Mouse (Mus musculus) liver, adult 2 months (tissue): Measurements from ENCODE around the gene Stam2. TPM values are rescaled to one million over a fixed set of nuclear protein-coding genes. Genes with fewer than 3 reads are reported as not detected.

Experiments
- DNase-seq: peaks from one replicate; pipeline ENCODE4 v3.0.0-alpha.2; 2011; ENCODE audit warnings: low read depth, low spot score; ENCODE audit errors: extremely low read depth
- H3K27ac ChIP-seq: fragments of 200-500 bp; replicated peaks from 2 replicates; pipeline ENCODE4 v1.5.1; 2012; ENCODE audit warnings: low read depth, mild to moderate bottlenecking, control low read depth, inconsistent platforms, low read length; ENCODE audit not compliant: insufficient read depth
- H3K27me3 ChIP-seq: fragments of 200-500 bp; 2 replicates; pipeline ENCODE4 v1.6.1; 2012; ENCODE audit warnings: mild to moderate bottlenecking, moderate library complexity, low read length, inconsistent platforms; ENCODE audit not compliant: control insufficient read depth, insufficient read depth
- H3K36me3 ChIP-seq: fragments of 200-500 bp; 2 replicates; pipeline ENCODE4 v1.6.1; 2012; ENCODE audit warnings: low read length, inconsistent platforms; ENCODE audit not compliant: control insufficient read depth, insufficient read depth
- H3K4me1 ChIP-seq: fragments of 200-500 bp; 2 replicates; pipeline ENCODE4 v1.6.1; 2011; ENCODE audit warnings: low read length; ENCODE audit not compliant: control insufficient read depth, insufficient read depth
- H3K4me3 ChIP-seq: fragments of 200-500 bp; 2 replicates; pipeline ENCODE4 v1.5.1; 2011; ENCODE audit warnings: low read depth, mild to moderate bottlenecking, control low read depth, low read length, moderate library complexity; ENCODE audit not compliant: insufficient read depth
- H3K79me2 ChIP-seq: fragments of 200-500 bp; 2 replicates; pipeline ENCODE4 v1.6.1; 2012; ENCODE audit warnings: inconsistent platforms, mild to moderate bottlenecking, low read length, moderate library complexity; ENCODE audit not compliant: control insufficient read depth, insufficient read depth
- H3K9ac ChIP-seq: fragments of 200-500 bp; 2 replicates; pipeline ENCODE4 v1.6.1; 2012; ENCODE audit warnings: low read depth, mild to moderate bottlenecking, control low read depth, inconsistent platforms, low read length
- CTCF ChIP-seq: fragments of 200-500 bp; IDR thresholded peaks from 2 replicates; pipeline ENCODE4 v1.5.1; 2011; ENCODE audit warnings: low read depth, low read length, control low read depth
- POLR2A ChIP-seq: fragments of 200-500 bp; IDR thresholded peaks from 2 replicates; pipeline ENCODE4 v1.6.1; 2011; ENCODE audit warnings: low read length, control low read depth; ENCODE audit not compliant: insufficient read depth; ENCODE audit errors: extremely low read depth
- WGBS: fragments of 180-500 bp; shearing (Covaris S2); methylation state at CpG from one replicate; pipeline ENCODE4 v1.1.7; 2018; 5-methylcytosine and 5-hydroxymethylcytosine counted together
- polyA plus RNA-seq: library from polyadenylated mRNA; depleted of rRNA; stranded (reverse); fragments of >200 nt; gene quantifications from 2 replicates; pipeline ENCODE4 v1.2.3, GENCODE M21; 2012
- total RNA-seq: library from RNA; depleted of rRNA; stranded (reverse); fragments of >200 nt; gene quantifications from 2 replicates; pipeline ENCODE4 v1.2.3, GENCODE M21; 2014

Gene Stam2
- total and polyA plus RNA-seq, 2 experiments: 3.8 to 6.1 TPM

DNA sequence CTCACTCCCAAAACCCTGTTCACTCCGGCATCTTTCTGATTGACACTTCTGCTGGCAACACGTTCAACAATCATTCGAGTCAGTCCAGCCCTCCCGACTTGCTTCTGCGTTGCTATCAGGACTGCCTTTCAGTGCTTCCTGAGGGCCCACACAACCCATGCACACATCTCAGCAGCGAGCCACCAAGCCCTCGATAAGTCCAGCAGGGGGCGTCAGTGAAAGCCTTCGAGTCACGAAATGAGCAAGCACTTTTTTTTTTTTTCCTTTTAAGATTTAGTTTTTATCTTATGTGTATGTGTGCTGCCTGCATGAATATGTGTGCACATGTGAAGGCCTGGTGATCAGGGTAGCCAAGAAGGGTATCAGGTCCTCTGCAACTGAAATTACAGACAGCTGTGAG, 16.5 kb upstream of the Stam2 start:
- Histone ChIP-seq H3K4me3 (no peak overlapping the region), H3K9ac (no peak overlapping the region), H3K27me3 (no peaks in the 10 kb centered on the region; the same call in 1 of the 2 replicates), H3K36me3 (no peaks in the 10 kb centered on the region), H3K79me2 (no peaks in the 10 kb centered on the region), H3K27ac (no peak overlapping the region), H3K4me1 (no peaks in the 10 kb centered on the region)
- TF ChIP-seq CTCF (peak; percentile 74), POLR2A (no peak)
- WGBS: 28% methylated on average over 10 of the region's 10 CpGs
- peak; percentile 24 for DNase-seq

DNA sequence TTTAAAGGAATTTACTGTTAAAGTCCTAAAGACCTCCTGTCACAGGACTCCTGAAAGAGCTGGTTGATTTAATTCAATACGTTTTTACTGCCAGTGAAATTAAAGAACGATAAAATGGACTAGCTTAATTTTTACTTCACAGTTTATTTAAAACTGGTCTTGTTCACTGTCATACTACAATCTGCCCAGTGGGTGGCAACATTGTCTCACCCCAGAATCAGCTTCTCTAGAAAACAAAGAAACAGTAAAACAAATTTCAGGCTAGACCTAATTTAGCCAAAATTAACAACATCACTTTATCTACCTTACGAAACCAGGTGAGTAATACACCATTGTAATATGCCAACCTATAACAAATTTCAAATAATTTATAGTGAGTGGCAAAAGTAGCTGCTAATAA, 14.6 kb upstream of the Stam2 start:
- H3K4me1 ChIP-seq: no peaks in the 10 kb centered on the region
- 11% methylated on average over 3 of the region's 3 CpGs for WGBS

DNA sequence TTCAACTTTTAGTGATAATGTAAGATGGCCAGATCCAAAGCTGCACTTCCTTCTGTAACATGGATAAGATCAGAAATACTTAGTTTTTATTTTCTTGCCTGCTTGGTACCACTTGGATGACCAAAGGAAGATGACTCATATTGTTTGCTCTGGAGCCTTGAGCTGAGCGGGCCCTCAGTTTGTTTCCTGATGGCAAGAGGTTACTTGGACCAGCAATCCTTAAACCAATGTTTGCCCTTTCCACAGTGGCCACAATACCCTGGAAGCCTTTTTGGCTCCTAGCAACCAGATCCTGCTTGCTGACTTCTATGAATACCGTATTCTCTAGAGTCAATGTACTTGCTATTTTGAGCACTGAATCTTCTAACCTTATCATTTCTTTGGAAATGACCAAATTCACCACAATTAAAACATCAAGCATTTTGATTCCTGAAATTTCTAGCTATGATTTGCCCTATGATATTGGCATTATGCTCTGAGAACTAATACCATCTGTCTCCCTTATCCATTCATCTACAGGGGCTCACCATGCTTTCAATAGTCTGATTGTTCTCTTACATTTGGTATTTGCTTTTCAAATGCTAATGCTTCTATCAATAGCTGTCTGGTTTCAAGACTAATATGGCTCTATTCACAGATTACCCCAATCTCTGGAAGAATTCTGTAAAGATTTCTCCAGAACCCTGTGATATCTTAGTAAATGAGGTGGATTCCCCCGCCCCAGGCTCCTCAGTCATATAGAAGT, 11.7 kb upstream of the Stam2 start:
- H3K27ac ChIP-seq: no peak overlapping the region
- WGBS: 47% methylated on average over 3 of the region's 3 CpGs
- TF ChIP-seq CTCF (no peak), POLR2A (no peak)
- H3K9ac ChIP-seq: no peak overlapping the region
- H3K4me1 ChIP-seq: no peaks in the 10 kb centered on the region
- H3K36me3 ChIP-seq: no peaks in the 10 kb centered on the region
- no peak overlapping the region for H3K4me3 ChIP-seq
- H3K27me3 ChIP-seq: no peaks in the 10 kb centered on the region; the same call in 1 of the 2 replicates
- H3K79me2 ChIP-seq: no peaks in the 10 kb centered on the region
- peak; percentile 15 for DNase-seq

More for the DNA sequence above, 14.6 kb upstream of the Stam2 start:
- Histone ChIP-seq H3K36me3 (no peaks in the 10 kb centered on the region), H3K9ac (no peak overlapping the region), H3K79me2 (no peaks in the 10 kb centered on the region), H3K27me3 (no peaks in the 10 kb centered on the region; the same call in 1 of the 2 replicates), H3K27ac (no peak overlapping the region), H3K4me3 (no peak overlapping the region)
- TF ChIP-seq POLR2A: no peak
- peak; percentile 50 for TF ChIP-seq CTCF
- peak; percentile 21 for DNase-seq

DNA sequence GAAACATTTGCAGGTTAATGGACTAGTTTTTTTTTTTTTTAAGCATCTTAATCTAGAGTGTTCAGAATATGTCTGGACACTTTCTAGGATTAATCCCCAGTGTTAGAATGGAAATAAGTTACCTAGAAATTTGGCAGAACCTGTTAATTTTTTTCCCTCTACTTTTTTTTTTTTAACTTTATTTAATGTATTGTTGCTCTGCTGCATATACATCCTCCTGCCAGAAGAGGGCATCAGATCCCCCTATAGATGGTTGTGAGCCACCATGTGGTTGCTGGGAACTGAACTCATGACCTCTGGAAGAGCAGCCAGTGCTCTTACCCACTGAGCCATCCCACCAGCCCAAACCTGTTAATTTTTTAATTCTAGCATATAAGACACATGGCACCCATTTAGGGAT, 2.0 kb upstream of the Stam2 start:
- DNase-seq: no peak
- H3K27me3 ChIP-seq: no peaks in the 10 kb centered on the region

DNA sequence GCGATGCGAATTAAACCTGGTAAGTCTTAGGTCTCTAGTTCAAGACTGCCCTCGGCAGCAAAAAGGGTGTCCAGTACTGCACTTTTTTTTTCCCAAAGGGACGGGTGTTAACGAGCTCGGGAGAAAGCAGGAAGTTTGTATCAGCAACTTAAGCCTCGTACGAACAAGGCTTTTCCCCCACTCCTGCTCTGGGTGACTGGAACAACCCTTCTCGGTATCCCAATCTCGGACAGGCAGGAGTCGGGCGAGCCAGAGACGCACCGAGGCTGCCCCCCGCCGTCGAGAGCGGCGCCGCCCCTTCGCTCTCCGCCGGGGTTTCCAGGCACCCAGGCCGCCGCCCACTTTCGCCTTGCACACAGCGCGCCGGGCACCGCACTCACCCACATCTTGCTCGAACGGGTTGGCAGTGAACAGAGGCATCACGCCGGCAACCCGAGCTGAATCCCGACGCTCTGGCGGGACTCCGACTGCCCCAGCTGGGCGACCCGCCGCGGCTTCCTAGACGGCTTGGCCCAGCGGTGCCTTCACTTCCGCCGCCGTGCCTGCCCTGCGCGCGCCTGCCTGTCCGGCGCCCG, 313 bp downstream of the Stam2 start:
- peak overlapping the region; percentile 98 for H3K27ac ChIP-seq
- H3K79me2 ChIP-seq: peaks cover 17% of the 10 kb centered on the region
- under 1% methylated on average over 54 of the region's 54 CpGs for WGBS
- peak overlapping the region; percentile 88 for H3K4me3 ChIP-seq
- H3K27me3 ChIP-seq: no peaks in the 10 kb centered on the region
- TF ChIP-seq POLR2A (peak; percentile 62; the same call in 1 of the 2 replicates), CTCF (no peak)
- peak overlapping the region; percentile 99 for H3K9ac ChIP-seq
- peak; percentile 58 for DNase-seq
- peaks cover 5% of the 10 kb centered on the region for H3K4me1 ChIP-seq
- no peaks in the 10 kb centered on the region for H3K36me3 ChIP-seq

More for the DNA sequence above, 2.0 kb upstream of the Stam2 start:
- no peak overlapping the region for H3K9ac ChIP-seq
- peaks cover 5% of the 10 kb centered on the region for H3K4me1 ChIP-seq
- no peak for TF ChIP-seq CTCF
- peaks cover 10% of the 10 kb centered on the region for H3K79me2 ChIP-seq
- H3K27ac ChIP-seq: no peak overlapping the region
- no peak overlapping the region for H3K4me3 ChIP-seq
- H3K36me3 ChIP-seq: no peaks in the 10 kb centered on the region

DNA sequence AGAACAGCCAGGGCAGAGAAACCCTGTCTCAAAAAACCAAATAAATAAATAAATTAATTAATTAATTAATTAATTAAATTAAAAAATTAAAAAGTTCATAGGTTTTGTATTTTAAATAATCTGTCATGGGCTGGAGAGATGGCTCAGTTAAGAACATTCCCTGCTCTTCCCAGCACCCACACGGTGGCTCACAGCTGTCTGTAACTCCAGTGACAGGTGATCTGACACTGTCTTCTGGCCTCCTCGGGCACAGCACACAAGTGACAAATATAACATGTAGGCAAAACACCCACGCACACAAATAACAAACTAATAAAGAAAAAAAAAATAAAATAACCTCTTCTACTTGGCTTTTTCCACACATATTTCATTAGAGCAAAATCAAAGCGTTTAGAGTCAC, 1.5 kb downstream of the Stam2 start:
- no peak for DNase-seq
- WGBS: 63% methylated on average over 4 of the region's 4 CpGs
- TF ChIP-seq POLR2A (no peak), CTCF (no peak)
- Histone ChIP-seq H3K27me3 (no peaks in the 10 kb centered on the region), H3K36me3 (no peaks in the 10 kb centered on the region), H3K4me3 (no peak overlapping the region), H3K4me1 (peaks cover 5% of the 10 kb centered on the region), H3K79me2 (peaks cover 19% of the 10 kb centered on the region), H3K27ac (no peak overlapping the region), H3K9ac (no peak overlapping the region)
